20 mouse cellular contexts compared by ENCODE assay signal in the genomic region with DNA sequence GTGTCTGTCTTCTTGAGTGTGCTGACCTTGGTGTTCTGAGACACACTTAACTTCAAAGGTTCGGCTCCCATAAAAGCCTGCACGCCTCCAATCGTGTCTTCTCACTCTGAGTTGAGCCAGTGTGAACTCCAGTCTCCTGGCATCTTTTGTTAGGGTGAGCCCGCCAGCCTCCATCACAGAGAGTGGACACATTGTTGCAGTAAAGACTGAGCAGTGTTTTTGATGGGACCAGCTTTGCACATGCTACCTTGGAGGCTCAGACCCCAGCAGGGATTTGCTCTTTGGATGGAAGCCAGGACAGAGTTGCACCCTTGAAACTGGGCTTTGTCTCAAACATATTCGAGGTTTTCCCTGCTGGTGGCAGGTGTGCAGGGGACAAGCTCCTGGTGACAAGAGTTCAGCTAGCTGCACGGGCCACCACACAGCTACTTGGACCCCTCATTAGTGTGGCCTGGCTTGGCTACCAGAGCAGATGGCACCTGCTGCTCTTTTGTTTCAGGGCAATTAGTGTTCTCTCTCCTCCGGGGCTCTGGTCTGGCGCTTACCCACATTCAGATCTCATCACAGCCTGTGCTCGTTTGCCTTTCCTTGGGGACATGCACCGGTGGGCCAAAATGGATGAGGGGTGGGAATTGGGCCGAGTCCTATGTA.
A peak's percentile ranks its signal among the peaks of the same experiment; 100 is the strongest.
DNase-seq lines count a peak whose midpoint lies in the region; ATAC-seq lines count a peak whose summit lies in the region.
"Had no signal": no experiment of that assay in that cellular context is flagged by ENCODE, and none has a peak within 500 bp of the region (broad histone marks: within the 10 kb centered on the region; RNA-seq: fewer than 3 reads in every experiment).

No protein-coding gene starts in this region.

- H3K27ac ChIP-seq in forebrain, embryonic 12.5 days: 0 out of 2 replicates have a peak overlapping the region, but pooled peaks have one; percentile 16
- H3K27ac ChIP-seq: embryonic facial prominence, embryonic 12.5 days; gastrocnemius, adult 2 months; hindbrain, embryonic 14.5 days; limb, embryonic 15.5 days; macrophage; neural tube, embryonic 13.5 days; stomach, embryonic 15.5 days had no signal

- H3K9me3 ChIP-seq in forebrain, embryonic 12.5 days: no peaks in the 10 kb centered on the region
- H3K9me3 ChIP-seq: embryonic facial prominence, embryonic 12.5 days; limb, embryonic 15.5 days; neural tube, embryonic 13.5 days; stomach, embryonic 15.5 days had no signal

- no peak overlapping the region for H3K9ac ChIP-seq in forebrain, embryonic 12.5 days
- H3K9ac ChIP-seq: embryonic facial prominence, embryonic 12.5 days; hindbrain, embryonic 14.5 days; limb, embryonic 15.5 days; neural tube, embryonic 13.5 days; stomach, embryonic 15.5 days had no signal

- no peaks in the 10 kb centered on the region for H3K36me3 ChIP-seq in forebrain, embryonic 12.5 days (replicated peaks)
- H3K36me3 ChIP-seq: embryonic facial prominence, embryonic 12.5 days; limb, embryonic 15.5 days; neural tube, embryonic 13.5 days; stomach, embryonic 15.5 days had no signal

- DNase-seq in cerebellum, postnatal 14 days: peak; percentile 64 to 71
- no peak for DNase-seq in cerebellum, adult 11 months
- DNase-seq in left cerebral cortex, postnatal 4 days: peak; percentile 79
- no peak for DNase-seq in left cerebral cortex, adult 9 months (ENCODE audit: low spot score in 2 of 2)
- peak; percentile 79 for DNase-seq in retina, embryonic 14.5 days (ENCODE audit: low spot score)
- DNase-seq in kidney, postnatal 10 days: no peak
- no peak for DNase-seq in spleen, postnatal 36 days (ENCODE audit: low spot score in 2 of 2)
- DNase-seq: cerebellum, adult 9-11 months; gastrocnemius, adult 2 months; heart, adult 18-20 months; kidney, adult 8-10 months; lung, adult 2 months; thymus, postnatal 25 days had no signal

- peak; percentile 75; the same call in 1 of the 2 replicates for ATAC-seq in forebrain, embryonic 12.5 days (ENCODE audit: low FRiP score)

- H3K4me2 ChIP-seq in forebrain, embryonic 12.5 days: no peak overlapping the region
- H3K4me2 ChIP-seq: embryonic facial prominence, embryonic 12.5 days; hindbrain, embryonic 14.5 days; limb, embryonic 15.5 days; neural tube, embryonic 13.5 days; stomach, embryonic 15.5 days had no signal

- H3K27me3 ChIP-seq in forebrain, embryonic 12.5 days: no peaks in the 10 kb centered on the region
- H3K27me3 ChIP-seq: embryonic facial prominence, embryonic 12.5 days; limb, embryonic 15.5 days; neural tube, embryonic 13.5 days; stomach, embryonic 15.5 days had no signal

- 32% methylated on average over 11 of the region's 11 CpGs for WGBS in forebrain, embryonic 12.5 days

- peaks cover 3% of the 10 kb centered on the region; the same call in 1 of the 2 replicates for H3K4me1 ChIP-seq in forebrain, embryonic 12.5 days
- H3K4me1 ChIP-seq: embryonic facial prominence, embryonic 12.5 days; limb, embryonic 15.5 days; stomach, embryonic 15.5 days had no signal

- intact Hi-C loops in left cerebral cortex, postnatal 4 days (cut with DNase I): no loop called here

- no peak overlapping the region for H3K4me3 ChIP-seq in forebrain, embryonic 12.5 days (replicated peaks)
- H3K4me3 ChIP-seq: embryonic facial prominence, embryonic 12.5 days; gastrocnemius, adult 2 months; limb, embryonic 15.5 days; neural tube, embryonic 13.5 days; stomach, embryonic 15.5 days had no signal

Comparison
In these comparisons a context has a peak if more than half of its experiments do, and no peak if none do; other contexts are left out.
1. DNase-seq: peak in cerebellum, postnatal 14 days (2 of 2), left cerebral cortex, postnatal 4 days (single experiment) and retina, embryonic 14.5 days (single experiment); none in cerebellum, adult 11 months (single experiment), left cerebral cortex, adult 9 months (0 of 2), kidney, postnatal 10 days (single experiment) and spleen, postnatal 36 days (0 of 2).